ENCODE assay signal across 8 mouse cellular contexts in genomic region chr5:99339790-99340189, GRCm38 (mm10).
DNase-seq lines count a peak whose midpoint lies in the region; ATAC-seq and TF ChIP-seq lines count a peak whose summit lies in the region.

No protein-coding gene starts in this region.

- H3K9ac ChIP-seq in intestine, embryonic 14.5 days (ENCODE audit: low read length), result no peak overlapping the region
- H3K9ac ChIP-seq in limb, embryonic 14.5 days (ENCODE audit: low read depth, low read length, severe bottlenecking), result no peak overlapping the region
- H3K9ac ChIP-seq in neural tube, embryonic 15.5 days (replicated peaks), result no peak overlapping the region

- TF ChIP-seq CTCF in cerebellum, adult 2 months (IDR thresholded peaks at IDR 0.05; ENCODE audit: borderline replicate concordance, insufficient read depth, low read depth, low read length), result no peak

- no peaks in the 10 kb centered on the region for H3K36me3 ChIP-seq in intestine, embryonic 14.5 days (ENCODE audit: control insufficient read depth, insufficient read depth, low read length)
- H3K36me3 ChIP-seq in limb, embryonic 14.5 days (ENCODE audit: control insufficient read depth, insufficient read depth, low read length), result no peaks in the 10 kb centered on the region
- H3K36me3 ChIP-seq in neural tube, embryonic 15.5 days, result no peaks in the 10 kb centered on the region

- peak overlapping the region; percentile 34 for H3K4me2 ChIP-seq in intestine, embryonic 14.5 days (ENCODE audit: low read length)
- peak overlapping the region; percentile 25; the same call in 1 of the 2 replicates for H3K4me2 ChIP-seq in limb, embryonic 14.5 days (replicated peaks; ENCODE audit: low read depth, low read length, severe bottlenecking)
- H3K4me2 ChIP-seq in neural tube, embryonic 15.5 days, result peak overlapping the region; percentile 22; the same call in 1 of the 2 replicates

- TF ChIP-seq POLR2A in cerebellum, adult 2 months (IDR thresholded peaks at IDR 0.05; ENCODE audit: borderline replicate concordance, insufficient read depth, low read length), result no peak
- no peak for TF ChIP-seq POLR2A in limb, embryonic 14.5 days (IDR thresholded peaks at IDR 0.05; ENCODE audit: borderline replicate concordance, extremely low read depth, insufficient read depth, insufficient read length)

- no peaks in the 10 kb centered on the region; the same call in 1 of the 2 replicates for H3K27me3 ChIP-seq in cerebellum, adult 2 months (ENCODE audit: control insufficient read depth, insufficient read depth, low read length)
- no peaks in the 10 kb centered on the region for H3K27me3 ChIP-seq in intestine, embryonic 14.5 days (replicated peaks; ENCODE audit: control insufficient read depth, insufficient read depth, low read length)
- H3K27me3 ChIP-seq in limb, embryonic 14.5 days (ENCODE audit: control insufficient read depth, insufficient read depth, low read length), result no peaks in the 10 kb centered on the region
- no peaks in the 10 kb centered on the region for H3K27me3 ChIP-seq in neural tube, embryonic 15.5 days (replicated peaks)

- ATAC-seq in intestine, embryonic 14.5 days (replicated peaks; ENCODE audit: low FRiP score, low TSS enrichment, low read depth), result no peak
- no peak for ATAC-seq in limb, embryonic 14.5 days (ENCODE audit: low FRiP score, low read depth)
- no peak for ATAC-seq in neural tube, embryonic 15.5 days (ENCODE audit: low FRiP score)

- no peak overlapping the region for H3K27ac ChIP-seq in cerebellum, adult 2 months (ENCODE audit: insufficient read depth, low read length)
- H3K27ac ChIP-seq in intestine, embryonic 14.5 days (ENCODE audit: low read depth), result no peak overlapping the region
- H3K27ac ChIP-seq in limb, embryonic 14.5 days (replicated peaks; ENCODE audit: low read depth, low read length), result 0 out of 2 replicates have a peak overlapping the region, but pooled peaks have one; percentile 13
- H3K27ac ChIP-seq in neural tube, embryonic 15.5 days (replicated peaks), result 0 out of 2 replicates have a peak overlapping the region, but pooled peaks have one; percentile 13

- H3K4me3 ChIP-seq in cerebellum, adult 2 months (replicated peaks; ENCODE audit: insufficient read depth, low read depth, low read length), result peak overlapping the region; percentile 47
- H3K4me3 ChIP-seq in intestine, embryonic 14.5 days (ENCODE audit: low read depth, low read length), result peak overlapping the region; percentile 6; the same call in 1 of the 2 replicates
- H3K4me3 ChIP-seq in limb, embryonic 14.5 days (replicated peaks; ENCODE audit: low read length), result no peak overlapping the region
- H3K4me3 ChIP-seq in neural tube, embryonic 15.5 days (replicated peaks), result no peak overlapping the region

- peak in 1 of 2 experiments; percentile 21 for DNase-seq in cerebellum, adult 2 months
- no peak for DNase-seq in cerebellum, adult 11-12 months
- DNase-seq in adrenal gland, adult 8-10 months, result peak; percentile 87
- peak; percentile 24 for DNase-seq in gastrocnemius, postnatal 10 days
- no peak for DNase-seq in intestine, embryonic 14.5 days (ENCODE audit: low spot score)
- DNase-seq in limb, embryonic 14.5 days (ENCODE audit: low spot score), result no peak
- DNase-seq in thymus, postnatal 36 days, result no peak

- peaks cover 6% of the 10 kb centered on the region for H3K4me1 ChIP-seq in cerebellum, adult 2 months (ENCODE audit: control insufficient read depth, insufficient read depth, low read length)
- no peaks in the 10 kb centered on the region; the same call in 1 of the 2 replicates for H3K4me1 ChIP-seq in intestine, embryonic 14.5 days (replicated peaks; ENCODE audit: control insufficient read depth, insufficient read depth, low read length)
- 0 out of 2 replicates have a peak, but pooled peaks cover 3% of the 10 kb centered on the region for H3K4me1 ChIP-seq in limb, embryonic 14.5 days (ENCODE audit: control insufficient read depth, insufficient read depth, low read length)
- H3K4me1 ChIP-seq in neural tube, embryonic 15.5 days, result no peaks in the 10 kb centered on the region; the same call in 1 of the 2 replicates

- no peaks in the 10 kb centered on the region for H3K9me3 ChIP-seq in intestine, embryonic 14.5 days (ENCODE audit: control insufficient read depth, low read length)
- H3K9me3 ChIP-seq in limb, embryonic 14.5 days (ENCODE audit: control insufficient read depth, low read length), result no peaks in the 10 kb centered on the region
- H3K9me3 ChIP-seq in neural tube, embryonic 15.5 days (replicated peaks), result no peaks in the 10 kb centered on the region

- WGBS in cerebellum, adult 2 months, result 15% methylated on average over 15 of the region's 15 CpGs
- 45% methylated on average over 15 of the region's 15 CpGs for WGBS in intestine, embryonic 14.5 days
- 65% methylated on average over 15 of the region's 15 CpGs for WGBS in limb, embryonic 14.5 days
- WGBS in neural tube, embryonic 15.5 days, result 65% methylated on average over 15 of the region's 15 CpGs

Comparison
In these comparisons a context has a peak if more than half of its experiments do, and no peak if none do; other contexts are left out.
1. DNase-seq: peak in adrenal gland, adult 8-10 months (single experiment) and gastrocnemius, postnatal 10 days (single experiment); none in cerebellum, adult 11-12 months (single experiment), intestine, embryonic 14.5 days (single experiment), limb, embryonic 14.5 days (single experiment) and thymus, postnatal 36 days (0 of 2).
2. H3K27ac ChIP-seq: peak in limb, embryonic 14.5 days (single experiment) and neural tube, embryonic 15.5 days (single experiment); none in cerebellum, adult 2 months (single experiment) and intestine, embryonic 14.5 days (single experiment).
3. H3K4me3 ChIP-seq: peak in cerebellum, adult 2 months (single experiment) and intestine, embryonic 14.5 days (single experiment); none in limb, embryonic 14.5 days (single experiment) and neural tube, embryonic 15.5 days (single experiment).
4. Peak in every context shown above with its lines, with median percentiles within 50 percentile points of each other: H3K4me2 ChIP-seq.